Mouse (Mus musculus): ENCODE measurements around the gene Exosc7.

Gene Exosc7

DNA sequence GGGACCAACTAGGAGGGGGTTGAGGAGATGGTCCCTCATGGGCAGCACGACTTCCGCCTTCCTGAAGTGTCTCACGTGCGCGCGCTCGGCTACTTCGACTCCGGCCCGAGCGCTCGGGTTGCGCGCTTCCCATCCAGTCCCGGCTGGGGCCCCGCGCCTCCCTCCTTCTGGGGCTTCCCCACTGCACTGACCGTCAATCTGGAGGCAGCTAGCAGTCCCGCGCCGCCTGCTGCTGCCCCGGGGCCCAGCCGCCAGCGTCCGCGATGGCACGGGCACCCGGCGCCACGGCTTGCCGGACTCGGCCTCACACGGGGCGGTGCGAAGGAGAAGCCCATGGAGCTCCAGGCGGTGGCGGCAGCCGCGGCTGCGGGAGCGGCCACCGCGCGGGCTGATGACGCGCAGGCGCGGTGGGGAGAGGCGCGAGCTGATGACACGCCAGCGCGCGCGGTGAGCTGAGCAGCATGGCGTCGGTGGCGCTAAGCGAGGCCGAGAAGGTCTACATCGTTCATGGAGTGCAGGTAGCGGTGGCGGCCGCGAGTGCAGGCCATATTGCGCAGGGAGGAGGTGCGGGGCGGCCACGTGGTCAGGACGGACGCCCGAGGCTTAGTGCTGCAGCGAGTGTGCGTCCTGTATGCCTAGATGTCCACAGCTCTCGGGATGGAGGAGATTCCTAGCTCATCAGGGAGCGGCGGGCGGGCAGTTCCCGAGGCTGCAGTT is at the start of gene Exosc7, which contains the start of gene Zdhhc3:
Gene Exosc7 (plus strand): TSS at position 411 of the 717 bp plus-strand sequence.
Gene Zdhhc3 (minus strand): TSS at position 401 of the 717 bp plus-strand sequence.
- peak; percentile 64 to 66 for DNase-seq

DNA sequence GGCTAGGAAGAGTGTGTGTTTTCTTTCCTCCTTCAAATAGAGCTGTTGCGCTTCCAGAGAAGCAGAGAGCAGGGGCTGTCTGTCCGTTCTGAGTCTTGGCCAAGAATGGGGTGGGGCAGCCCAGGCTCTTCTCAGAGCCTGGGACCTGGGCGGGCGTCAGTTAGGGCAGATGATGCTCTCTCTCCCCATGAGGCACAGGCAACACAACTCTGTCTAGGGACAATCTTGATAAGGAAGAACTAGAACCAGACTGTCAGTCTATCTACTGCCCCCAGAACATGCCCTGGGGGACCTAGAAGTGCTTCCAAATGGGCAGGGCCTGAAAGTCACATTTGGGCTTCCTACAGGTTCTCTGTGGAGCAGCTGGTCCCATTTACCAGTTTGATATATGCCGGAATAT is 33.9 kb upstream of the Exosc7 start:
- no peak for DNase-seq

DNA sequence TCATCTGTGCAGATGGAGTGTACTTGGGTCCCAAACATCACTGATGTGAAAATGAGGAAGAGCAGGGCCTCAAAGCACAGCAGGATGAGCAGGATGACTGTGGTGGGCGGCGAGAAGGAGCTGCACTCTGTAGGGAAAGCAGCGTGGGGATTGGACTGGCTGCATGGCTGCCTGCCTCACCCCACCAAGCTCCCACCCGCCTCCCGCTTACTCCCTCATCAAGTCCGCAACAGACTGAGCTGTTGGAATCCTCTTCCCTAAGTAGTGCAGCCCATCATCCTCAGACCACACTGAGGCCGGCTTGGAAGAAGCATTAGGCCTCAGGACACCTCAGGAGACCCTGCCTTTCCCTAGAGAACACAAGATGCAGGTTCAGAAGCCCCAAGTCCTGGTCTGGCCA is 32.7 kb upstream of the Exosc7 start:
- no peak for DNase-seq

DNA sequence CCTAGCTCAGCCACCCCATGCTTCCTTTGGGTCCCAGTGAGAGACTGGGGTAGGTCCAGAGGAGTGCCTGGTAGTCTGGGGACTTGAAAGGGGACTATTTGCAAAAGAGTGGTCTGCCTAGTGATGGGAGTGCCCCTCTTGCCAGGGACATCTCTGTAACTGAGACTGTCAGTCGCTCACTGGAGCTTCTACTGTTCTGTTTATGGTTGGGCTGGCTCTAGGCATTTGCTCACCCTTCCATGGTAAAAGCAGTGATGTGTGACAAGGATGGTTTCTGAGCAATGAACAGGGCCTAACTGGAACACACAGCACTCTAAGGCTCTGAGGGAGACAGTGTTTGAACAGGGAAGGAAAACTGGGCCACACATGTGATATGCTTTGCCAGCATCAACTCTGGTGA is 32.2 kb upstream of the Exosc7 start:
- DNase-seq, result no peak

DNA sequence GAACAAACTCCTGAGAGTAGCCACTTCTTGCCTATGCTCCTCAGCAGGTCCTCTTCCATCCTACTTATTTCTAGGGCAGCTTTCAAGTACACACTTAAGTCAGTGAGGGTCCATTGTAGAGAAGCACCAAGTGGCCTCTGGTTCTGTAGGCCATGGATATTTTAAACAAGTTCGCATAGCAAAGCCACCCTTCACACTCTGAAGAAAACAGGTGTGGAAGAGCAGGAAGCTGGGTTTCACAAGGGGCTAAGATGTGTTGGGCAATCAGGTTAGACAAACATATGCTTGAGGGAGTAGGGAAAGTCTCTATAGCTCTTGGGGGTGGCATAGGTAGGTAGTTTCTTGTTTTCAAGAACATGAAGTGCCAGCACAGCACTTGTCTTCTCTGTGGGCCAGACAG is 27.6 kb upstream of the Exosc7 start:
- no peak for DNase-seq

DNA sequence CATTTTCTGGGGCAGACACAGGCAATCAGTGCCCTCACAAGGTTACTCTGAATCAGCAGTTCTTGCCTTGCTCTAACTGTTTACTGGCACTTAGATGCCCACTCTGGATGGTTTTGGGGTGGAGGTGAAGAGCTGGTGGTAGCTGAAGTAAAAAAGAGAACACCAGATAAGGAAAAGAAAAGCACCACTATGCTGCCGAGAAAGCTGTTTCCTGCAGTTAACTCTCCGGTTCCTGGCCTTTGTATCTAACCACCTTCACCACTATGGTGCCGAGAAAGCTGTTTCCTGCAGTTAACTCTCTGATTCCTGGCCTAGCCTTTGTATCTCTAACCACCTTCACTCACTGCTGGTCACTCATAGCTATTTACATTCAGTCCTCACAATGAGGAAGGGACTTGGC is 25.5 kb upstream of the Exosc7 start:
- no peak for DNase-seq

DNA sequence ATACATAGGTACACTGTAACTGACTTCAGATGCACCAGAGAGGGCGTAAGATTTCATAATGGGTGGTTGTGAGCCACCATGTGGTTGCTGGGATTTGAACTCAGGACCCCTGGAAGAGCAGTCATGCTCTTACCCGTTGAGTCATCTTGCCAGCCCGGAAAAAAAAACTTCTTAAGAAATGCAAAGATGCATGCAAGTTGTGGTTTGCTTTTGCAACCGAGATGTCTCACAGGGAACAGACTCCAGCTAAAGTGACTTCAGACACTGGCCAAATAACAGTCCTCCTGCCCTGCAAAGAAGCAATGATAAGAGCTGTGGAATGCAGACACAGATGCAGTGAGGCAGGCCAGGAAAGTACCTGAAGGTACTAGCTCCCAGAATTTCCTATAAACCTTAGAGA is 22.2 kb upstream of the Exosc7 start:
- DNase-seq, result no peak

DNA sequence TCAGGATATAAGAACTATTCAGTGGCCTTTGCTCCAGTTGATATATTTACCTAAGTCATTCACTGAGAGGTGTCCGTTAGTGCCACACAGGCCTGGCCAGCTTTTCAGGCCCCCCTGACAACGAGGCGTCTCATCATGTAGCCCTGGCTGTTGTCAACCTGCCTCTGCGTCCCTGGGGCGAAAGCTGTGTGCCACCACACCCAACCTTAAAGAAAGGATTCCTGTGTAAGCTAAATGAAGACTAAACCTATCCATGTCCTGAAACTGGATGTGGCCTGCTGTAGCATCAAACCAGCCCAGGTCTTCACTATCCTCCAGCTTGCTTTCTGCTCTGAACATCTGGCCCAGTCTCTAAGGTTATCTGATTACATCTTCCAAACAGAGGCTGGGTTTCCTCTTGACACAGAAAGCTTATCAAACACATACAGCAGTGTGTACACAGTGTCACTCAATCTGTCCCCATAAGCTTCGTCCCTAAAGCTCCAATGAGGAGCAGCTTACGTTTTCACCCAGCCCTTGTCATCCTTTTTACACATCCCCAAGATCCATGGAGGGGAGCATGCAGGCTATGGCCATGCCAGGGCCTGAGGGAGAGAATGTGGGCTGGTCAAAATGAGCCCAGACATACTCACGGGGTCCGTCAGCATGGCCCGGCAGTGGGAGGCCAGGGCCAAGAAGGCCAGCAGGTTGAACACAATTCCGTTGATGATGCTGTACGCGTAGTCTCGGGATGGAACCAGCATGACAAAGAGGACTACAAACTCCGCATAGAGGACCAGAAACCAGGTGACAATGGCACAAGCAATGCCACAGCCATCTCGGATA is 13.2 kb upstream of the Exosc7 start:
- DNase-seq, result no peak

DNA sequence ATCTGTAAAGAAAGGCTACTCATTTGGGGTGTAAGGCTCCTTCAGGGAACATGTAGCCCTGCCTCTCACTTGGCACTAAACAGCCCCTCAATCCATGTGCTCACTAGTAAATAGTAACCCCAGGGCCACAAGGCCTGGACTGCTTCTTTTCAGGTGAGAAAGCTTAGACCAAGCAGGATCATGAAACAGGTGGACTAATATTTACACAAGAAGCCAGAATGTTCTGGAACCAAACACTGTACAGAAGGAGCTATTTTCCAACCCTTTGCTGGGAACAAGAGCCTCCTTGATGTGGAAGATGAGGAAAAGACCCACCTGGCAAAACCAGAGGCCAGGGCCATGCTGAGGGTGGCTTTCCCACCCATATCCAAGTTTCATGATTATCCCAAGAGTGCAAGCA is 9.6 kb upstream of the Exosc7 start:
- no peak for DNase-seq

DNA sequence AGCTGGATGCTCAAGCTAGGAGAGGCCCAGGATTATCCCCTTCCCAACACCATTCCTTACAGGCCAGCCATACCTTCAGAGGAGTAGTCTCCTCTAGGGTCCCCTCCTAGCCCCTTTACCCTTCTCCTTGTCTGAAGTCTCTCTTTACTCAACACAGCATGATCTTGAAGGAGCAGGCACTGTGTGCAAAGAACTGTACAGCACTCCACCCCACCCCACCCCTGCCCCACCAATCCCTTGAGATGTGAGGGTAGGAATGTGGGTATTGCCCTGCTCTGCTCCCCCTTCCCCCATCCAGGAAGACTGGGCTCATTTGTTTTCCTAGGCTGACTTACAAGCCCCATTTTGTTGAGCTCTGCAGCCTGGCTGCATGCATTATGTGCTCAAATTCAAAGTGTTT is 8.7 kb upstream of the Exosc7 start:
- no peak for DNase-seq

DNA sequence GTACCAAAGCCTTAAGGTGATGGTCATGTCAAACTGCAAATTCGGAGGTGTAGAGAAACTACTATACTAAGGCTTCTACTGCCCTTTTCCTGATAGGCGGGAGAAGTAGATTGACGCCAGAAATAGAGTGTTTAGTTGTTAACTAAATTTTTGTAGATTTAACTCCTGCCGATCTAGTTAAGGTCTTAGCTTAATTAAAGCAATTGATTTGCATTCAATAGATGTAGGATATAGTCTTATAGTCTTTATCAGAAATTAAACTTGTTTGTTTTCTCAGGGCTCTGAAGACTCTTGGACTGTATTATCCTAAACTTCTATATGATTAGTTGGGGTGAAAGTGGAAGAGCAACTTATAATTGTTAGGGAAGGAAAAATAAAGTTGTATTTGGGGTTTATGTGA is 5.8 kb upstream of the Exosc7 start:
- DNase-seq, result no peak

DNA sequence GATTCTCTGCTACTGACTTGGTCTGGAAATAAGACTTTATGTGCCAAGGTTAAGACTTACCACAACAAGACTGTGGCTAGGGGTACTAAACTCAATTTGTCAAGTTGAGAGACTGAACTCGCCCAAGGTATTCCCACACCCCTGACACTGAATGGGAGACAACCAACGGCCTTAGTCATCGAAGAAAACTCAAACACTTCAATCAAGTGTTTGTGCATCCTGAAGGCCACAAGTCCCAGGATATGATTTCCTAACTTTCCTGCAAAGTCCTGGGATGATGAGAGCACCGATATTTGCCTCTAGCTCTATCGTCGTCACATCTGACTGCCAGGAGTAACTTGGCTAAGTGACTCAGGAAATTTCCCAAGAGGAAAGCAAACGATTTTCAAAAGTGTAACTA is 3.8 kb upstream of the Exosc7 start:
- DNase-seq, result no peak

DNA sequence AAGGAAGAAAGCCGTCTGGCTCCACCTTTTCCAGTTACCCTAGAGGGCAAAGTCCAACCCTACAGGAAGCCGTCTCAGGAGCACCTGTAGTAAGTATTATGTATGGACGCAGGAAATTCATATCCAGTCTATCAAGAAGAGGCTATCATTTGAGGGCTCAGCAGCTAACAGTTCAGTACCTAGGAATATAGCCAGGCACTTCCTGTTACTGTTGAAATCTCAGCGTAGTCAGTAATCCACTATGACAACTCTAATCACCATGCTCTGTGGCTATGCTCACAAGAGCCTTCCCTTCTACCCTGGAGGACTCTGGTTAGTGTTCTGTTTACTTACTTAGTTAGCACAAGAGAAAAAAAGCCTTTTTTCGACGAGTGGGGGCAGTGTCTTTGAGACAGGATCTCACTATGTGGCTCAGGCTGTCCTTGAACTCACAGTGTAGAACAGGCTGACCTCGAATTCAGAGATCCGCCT is 1.2 kb upstream of the Exosc7 start:
- no peak for DNase-seq

DNA sequence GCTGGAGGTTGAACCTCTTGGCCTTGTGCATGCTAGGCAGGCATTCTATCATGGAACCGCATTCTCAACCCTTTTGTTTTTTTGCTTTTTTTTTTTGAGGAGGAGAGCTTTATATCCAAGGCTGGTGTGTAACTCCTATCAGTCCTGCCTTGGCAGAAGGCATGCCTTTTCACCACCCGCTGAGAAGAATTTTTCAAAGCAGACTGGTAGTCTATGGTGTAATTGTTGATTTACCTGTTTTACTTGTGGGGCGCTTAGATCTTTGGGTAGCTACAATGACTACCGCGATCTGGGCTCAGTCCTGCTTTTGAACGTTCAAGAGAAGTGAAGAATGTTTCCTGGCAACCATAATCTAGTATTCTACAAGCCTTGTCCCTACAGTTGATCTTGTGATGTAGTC is 916 bp downstream of the Exosc7 start:
- DNase-seq, result no peak

DNA sequence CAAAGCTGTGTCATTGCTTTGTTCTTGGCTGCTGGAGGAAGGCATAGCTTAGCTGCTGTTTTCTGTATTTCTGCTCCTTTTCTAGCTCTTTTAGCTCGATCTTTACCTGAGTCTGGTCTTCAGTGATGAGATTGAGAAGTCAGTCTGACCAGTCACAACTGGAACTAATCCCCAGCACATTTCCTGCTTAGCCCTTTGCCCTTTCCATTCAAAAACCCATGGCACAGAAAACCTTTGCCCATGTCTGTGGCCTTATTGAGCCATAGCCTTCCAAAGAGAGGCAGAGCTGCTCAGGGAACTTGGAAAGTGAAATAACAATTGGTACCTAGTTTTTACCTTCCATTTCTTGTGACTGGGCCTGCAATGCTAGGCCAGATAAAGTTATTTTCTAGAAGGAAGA is 2.6 kb downstream of the Exosc7 start:
- DNase-seq, result no peak

DNA sequence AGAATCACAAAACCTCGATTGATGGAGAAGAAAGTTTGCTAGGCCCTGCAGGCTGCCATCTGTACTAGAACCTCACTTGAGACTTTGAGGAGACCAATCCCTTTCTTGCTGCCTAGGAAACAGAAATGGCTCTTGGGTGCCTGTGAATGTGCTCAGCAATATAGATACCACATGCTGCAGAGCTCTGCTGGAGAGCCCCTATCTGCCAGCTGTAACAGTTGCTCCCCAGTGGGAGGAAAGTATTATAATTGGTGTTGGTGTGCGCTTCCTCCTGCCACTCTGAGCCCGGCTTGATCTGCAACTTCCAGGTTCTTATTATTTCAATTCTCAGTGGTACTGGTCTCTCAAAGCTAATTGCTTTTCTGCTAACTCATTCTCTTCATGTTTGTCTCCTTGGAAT is 10.0 kb downstream of the Exosc7 start:
- DNase-seq, result no peak

DNA sequence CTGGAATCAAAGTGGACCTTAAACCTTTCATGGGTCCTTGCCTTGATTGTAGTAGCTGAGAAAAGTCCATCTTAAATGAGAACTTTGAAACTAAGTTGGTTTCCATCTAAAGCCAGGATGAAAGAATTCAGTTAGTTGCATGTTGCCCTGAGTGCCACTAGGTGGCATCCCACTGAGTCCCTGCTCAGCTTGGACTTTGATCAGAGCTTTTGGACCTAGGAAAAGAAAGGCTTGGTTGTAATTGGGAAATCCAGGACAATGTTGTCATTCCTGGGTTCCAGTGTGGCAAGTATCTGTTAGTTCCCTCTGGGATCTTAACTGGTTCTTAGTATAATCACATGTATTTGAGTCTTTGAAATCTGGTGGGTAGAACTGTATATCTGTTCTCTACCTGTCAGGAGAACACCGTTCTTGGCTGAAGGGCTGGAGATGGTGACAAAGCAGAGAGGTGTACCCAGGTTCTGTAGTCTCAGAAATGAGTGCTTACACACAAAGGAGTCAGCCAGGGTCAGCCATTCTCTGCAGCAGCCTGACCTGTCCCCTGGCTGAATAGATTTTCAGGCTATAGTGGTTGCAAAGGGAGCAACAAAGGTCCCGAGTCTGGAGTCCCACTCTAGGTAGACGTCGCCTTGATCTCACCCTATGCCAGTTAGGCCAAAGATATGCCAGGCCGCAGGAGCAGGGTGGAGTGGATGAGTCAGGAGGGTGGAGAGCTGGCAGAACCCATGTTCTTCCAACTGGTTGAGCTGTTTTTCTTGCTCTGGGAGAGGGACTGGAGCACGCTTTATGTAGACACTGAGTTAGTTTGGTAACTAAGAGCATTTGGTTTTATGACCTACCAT is 10.8 kb downstream of the Exosc7 start:
- DNase-seq, result no peak

DNA sequence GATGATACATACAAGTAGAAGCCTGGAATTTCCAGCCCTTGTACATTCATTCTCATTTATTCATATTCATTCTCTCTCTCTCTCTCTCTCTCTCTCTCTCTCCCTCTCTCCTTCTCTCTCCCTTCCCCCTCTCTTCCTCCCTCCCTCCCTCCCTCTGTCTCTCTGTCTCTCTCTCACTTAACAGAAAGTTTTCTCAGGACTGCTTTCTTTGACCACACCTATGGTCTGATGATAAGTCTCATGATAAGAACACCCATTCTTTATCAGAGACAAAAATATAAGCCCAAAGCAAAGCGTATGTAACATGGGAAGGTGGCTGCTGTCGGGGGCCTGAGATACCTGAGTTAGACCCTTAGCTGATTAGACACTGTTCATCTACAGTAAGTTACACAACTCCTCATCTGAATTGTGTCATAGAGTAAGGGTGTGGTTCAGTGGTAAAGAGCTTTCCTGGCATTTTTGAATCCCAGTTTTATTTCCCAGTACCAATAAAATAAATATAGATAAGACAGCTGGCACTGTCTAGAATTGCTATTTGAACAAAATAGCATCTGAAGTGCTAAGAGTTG is 11.5 kb downstream of the Exosc7 start:
- no peak for DNase-seq

DNA sequence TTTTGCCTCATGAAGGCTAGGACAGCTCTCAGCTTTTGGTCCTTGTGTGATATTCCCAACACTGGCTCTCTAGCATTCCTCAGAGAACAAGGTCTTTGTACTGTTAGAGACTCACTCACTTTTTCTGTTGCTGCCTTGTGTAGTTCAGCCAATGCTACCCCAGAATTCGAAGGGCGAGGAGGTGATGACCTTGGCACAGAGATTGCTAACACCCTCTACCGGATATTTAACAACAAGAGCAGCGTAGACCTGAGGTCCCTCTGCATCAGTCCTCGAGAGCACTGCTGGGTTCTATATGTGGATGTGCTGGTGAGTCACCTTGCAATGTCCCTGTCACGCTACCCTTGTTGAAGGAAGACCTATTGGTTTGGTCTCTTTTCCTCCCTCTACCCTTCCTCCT is 14.6 kb downstream of the Exosc7 start:
- no peak for DNase-seq

DNA sequence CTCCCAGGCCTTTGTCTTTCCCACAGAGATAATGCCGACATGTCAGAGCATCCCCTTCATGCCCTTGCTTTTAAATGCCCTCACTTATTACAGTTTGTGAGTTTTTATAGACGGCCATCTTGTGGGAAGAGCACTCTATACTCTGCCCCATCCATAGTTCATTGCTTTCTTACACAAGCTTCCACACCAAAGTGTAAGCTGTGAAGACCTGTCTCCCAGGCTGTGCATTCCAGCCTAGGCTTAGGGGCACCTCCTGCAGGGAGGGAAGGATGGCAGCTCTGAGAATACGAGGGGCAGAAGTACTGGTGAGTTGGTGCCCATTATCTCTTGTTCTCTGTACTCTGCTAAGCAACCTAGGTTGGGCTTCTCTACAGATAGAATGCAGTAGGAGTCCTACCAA is 20.0 kb downstream of the Exosc7 start:
- no peak for DNase-seq

DNA sequence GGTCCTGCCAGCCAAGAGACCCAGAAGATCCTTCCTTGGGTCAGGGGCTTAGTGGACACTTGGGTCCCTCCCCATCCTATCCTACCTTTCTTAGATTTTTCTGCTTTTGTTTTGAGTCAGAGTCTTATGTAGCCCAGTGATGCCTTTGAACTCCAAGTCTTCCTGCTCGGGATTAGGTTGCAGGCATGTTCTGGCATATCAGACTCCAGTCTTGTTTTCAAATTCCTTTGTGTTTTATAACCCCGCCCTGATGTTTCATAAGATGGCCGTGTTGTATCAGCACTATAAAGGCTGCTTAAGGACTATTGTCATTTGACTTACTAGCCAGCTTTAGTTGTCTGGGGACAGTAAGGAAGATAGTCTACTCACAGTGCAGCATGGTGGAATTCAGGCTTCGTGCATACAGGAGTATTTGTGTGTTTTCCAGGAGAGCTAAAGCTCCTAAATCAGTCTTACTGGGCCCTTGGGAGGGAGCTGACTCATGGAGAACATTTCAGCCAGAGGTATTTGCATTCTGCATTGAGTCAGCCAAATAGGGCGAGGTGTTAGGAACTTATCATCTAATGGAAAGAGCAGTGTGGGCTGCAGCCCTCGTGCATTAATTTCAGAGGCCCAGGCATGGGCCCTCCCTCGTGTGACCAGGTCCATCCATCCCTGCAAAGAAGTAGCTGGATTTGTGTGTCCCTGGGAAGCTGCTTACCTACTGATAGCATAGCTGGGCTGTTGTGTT is 24.1 kb downstream of the Exosc7 start:
- DNase-seq, result no peak

DNA sequence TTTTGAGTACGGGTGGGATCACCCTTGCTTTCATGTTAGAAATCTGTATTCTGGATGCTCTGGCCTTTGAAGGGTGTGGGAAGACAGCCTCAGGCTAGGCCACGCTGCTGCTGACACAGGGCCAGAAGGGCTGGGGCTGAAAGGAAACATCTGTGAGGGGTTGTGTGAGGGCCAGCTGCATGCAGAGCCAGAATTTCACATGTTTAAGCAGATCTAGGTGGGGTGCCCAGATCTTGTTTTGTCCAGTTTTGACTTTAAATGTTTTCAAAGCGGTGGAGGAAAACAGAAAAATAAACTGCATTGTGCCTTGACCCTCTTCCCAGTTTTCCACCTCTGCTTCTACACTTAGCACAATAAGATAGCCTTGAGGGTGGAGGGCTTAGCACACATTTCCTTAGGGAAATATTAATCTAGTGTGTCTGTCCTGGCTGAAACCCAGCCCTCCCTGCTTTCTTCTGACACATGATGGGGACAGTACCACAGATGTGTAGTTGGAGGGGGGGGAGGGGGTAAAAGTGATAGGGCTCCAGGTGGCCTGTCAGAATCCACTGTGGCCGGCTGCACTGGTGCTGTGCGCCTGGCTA is 26.0 kb downstream of the Exosc7 start:
- no peak for DNase-seq
